9 mouse cellular contexts compared by ENCODE assay signal in genomic region chr9:21496308-21497049, GRCm38 (mm10). TPM values are rescaled to one million over a fixed set of nuclear protein-coding genes. Genes with fewer than 3 reads are reported as not detected.
DNase-seq lines count a peak whose midpoint lies in the region; ATAC-seq lines count a peak whose summit lies in the region.
"Had no signal": no experiment of that assay in that cellular context is flagged by ENCODE, and none has a peak within 500 bp of the region (broad histone marks: within the 10 kb centered on the region; RNA-seq: fewer than 3 reads in every experiment).

No protein-coding gene starts in this region.

- H3K36me3 ChIP-seq in embryonic facial prominence, embryonic 12.5 days, result peaks cover 33% of the 10 kb centered on the region

- peak overlapping the region; percentile 98 for H3K27ac ChIP-seq in embryonic facial prominence, embryonic 12.5 days

- H3K4me1 ChIP-seq in embryonic facial prominence, embryonic 12.5 days, result peaks cover 38% of the 10 kb centered on the region

- no peaks in the 10 kb centered on the region for H3K9me3 ChIP-seq in embryonic facial prominence, embryonic 12.5 days
- H3K9me3 ChIP-seq: megakaryocyte, embryonic 14.5 days had no signal

- peak overlapping the region; percentile 30 for H3K4me3 ChIP-seq in embryonic facial prominence, embryonic 12.5 days
- H3K4me3 ChIP-seq: megakaryocyte, embryonic 14.5 days had no signal

- DNase-seq in urinary bladder, postnatal 14 days (ENCODE audit: low spot score), result peak; percentile 55
- no peak for DNase-seq in urinary bladder, adult 2 months (ENCODE audit: low spot score)
- DNase-seq in heart, postnatal 25 days (ENCODE audit: low spot score), result peak; percentile 42
- DNase-seq in cerebellum, adult 11-12 months, result no peak
- no peak for DNase-seq in right cerebral cortex, adult 2 months (ENCODE audit: low spot score in 2 of 2)
- no peak for DNase-seq in Muller cell, postnatal 12 days (ENCODE audit: inconsistent ontology term)
- DNase-seq: cerebellum, adult 9-11 months had no signal

- H3K9ac ChIP-seq in embryonic facial prominence, embryonic 12.5 days, result peak overlapping the region; percentile 39

- H3K4me2 ChIP-seq in embryonic facial prominence, embryonic 12.5 days (replicated peaks), result peak overlapping the region; percentile 52

- no peaks in the 10 kb centered on the region for H3K27me3 ChIP-seq in embryonic facial prominence, embryonic 12.5 days
- H3K27me3 ChIP-seq: megakaryocyte, embryonic 14.5 days had no signal

- intact Hi-C loops in heart, postnatal 25 days (cut with DNase I), result no loop called here

- peak; percentile 90 for ATAC-seq in embryonic facial prominence, embryonic 12.5 days (ENCODE audit: insufficient number of reproducible peaks, insufficient read depth, low FRiP score, low TSS enrichment)

- WGBS in embryonic facial prominence, embryonic 12.5 days, result 42% methylated on average over 17 of the region's 19 CpGs

RNA-seq across cellular contexts. Expression of gene Tmed1, which starts 13.6 kb away (rescaled TPM):
- 32.2 and 36.4 TPM in 2 replicates for polyA plus RNA-seq in urinary bladder, adult 2 months (2012; rRNA removed)
- 113 and 115 TPM in 2 replicates for polyA plus RNA-seq in embryonic facial prominence, embryonic 12.5 days (2016; fragmentation: Nextera tagmentation; extraction: Ambion mirVana)
- total RNA-seq in heart, postnatal 25 days (2021), result 10 to 100 TPM; 45.3 to 45.4 TPM

RNA-seq across cellular contexts. Expression of gene AB124611, which starts 29.5 kb away (rescaled TPM):
- polyA plus RNA-seq in urinary bladder, adult 2 months (2012; rRNA removed), result 5.5 and 5.7 TPM in 2 replicates
- polyA plus RNA-seq in embryonic facial prominence, embryonic 12.5 days (2016; fragmentation: Nextera tagmentation; extraction: Ambion mirVana), result 3.9 and 5.7 TPM in 2 replicates
- 1 to 10 TPM; 1.5 TPM for total RNA-seq in heart, postnatal 25 days (2021)

RNA-seq across cellular contexts. Expression of gene Carm1, which starts 50.2 kb away (rescaled TPM):
- 36.1 and 50.3 TPM in 2 replicates for polyA plus RNA-seq in urinary bladder, adult 2 months (2012; rRNA removed)
- polyA plus RNA-seq in embryonic facial prominence, embryonic 12.5 days (2016; fragmentation: Nextera tagmentation; extraction: Ambion mirVana), result 79.5 and 86.8 TPM in 2 replicates
- total RNA-seq in heart, postnatal 25 days (2021), result 10 to 100 TPM; 48.2 to 53.2 TPM

Comparison
In these comparisons a context has a peak if more than half of its experiments do, and no peak if none do; other contexts are left out.
1. DNase-seq: peak in urinary bladder, postnatal 14 days (single experiment) and heart, postnatal 25 days (single experiment); none in urinary bladder, adult 2 months (single experiment), cerebellum, adult 11-12 months (single experiment), right cerebral cortex, adult 2 months (0 of 2) and Muller cell, postnatal 12 days (single experiment).